Comparison of ENCODE assay signal across 23 mouse cellular contexts in the genomic region with DNA sequence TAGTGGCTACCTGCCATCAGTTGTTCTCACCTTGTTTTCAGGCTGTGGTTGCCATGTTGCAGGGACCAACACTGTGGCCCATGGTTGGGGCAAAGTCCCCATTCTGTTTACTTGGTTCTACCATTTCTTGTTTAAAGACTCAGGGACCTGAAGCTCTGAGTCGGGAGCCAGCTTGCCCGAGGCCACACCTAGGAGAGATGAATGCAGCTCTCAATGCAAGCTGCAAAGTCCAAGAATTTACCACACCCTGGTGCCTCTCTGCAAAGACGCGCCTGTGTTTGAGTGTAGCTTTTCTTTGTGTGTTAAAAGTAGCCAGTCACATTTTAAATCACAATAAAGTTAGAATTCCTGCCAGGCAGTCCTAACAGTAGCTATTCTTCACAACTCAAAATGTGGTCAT.
DNase-seq lines count a peak whose midpoint lies in the region; ATAC-seq and TF ChIP-seq lines count a peak whose summit lies in the region.
"Had no signal": no experiment of that assay in that cellular context is flagged by ENCODE, and none has a peak within 500 bp of the region (broad histone marks: within the 10 kb centered on the region; RNA-seq: fewer than 3 reads in every experiment).

No protein-coding gene starts in this region.

- H3K9ac ChIP-seq in limb, embryonic 12.5 days (replicated peaks) = no peak overlapping the region
- H3K9ac ChIP-seq in intestine, embryonic 15.5 days = no peak overlapping the region
- H3K9ac ChIP-seq in stomach, postnatal 0 days (ENCODE audit: low read length) = no peak overlapping the region
- no peak overlapping the region for H3K9ac ChIP-seq in liver, embryonic 12.5 days
- H3K9ac ChIP-seq: heart, embryonic 15.5 days; hindbrain, embryonic 13.5 days had no signal

- TF ChIP-seq POLR2A in small intestine, adult 2 months (IDR thresholded peaks at IDR 0.05; ENCODE audit: low read depth, low read length) = no peak

- H3K36me3 ChIP-seq in limb, embryonic 12.5 days = no peaks in the 10 kb centered on the region
- no peaks in the 10 kb centered on the region for H3K36me3 ChIP-seq in limb, embryonic 10.5 days
- H3K36me3 ChIP-seq in intestine, embryonic 15.5 days = no peaks in the 10 kb centered on the region
- no peaks in the 10 kb centered on the region for H3K36me3 ChIP-seq in small intestine, adult 2 months (ENCODE audit: control insufficient read depth, insufficient read depth, low read length)
- no peaks in the 10 kb centered on the region for H3K36me3 ChIP-seq in stomach, postnatal 0 days (ENCODE audit: control insufficient read depth, insufficient read depth, low read length)
- no peaks in the 10 kb centered on the region for H3K36me3 ChIP-seq in liver, embryonic 12.5 days
- H3K36me3 ChIP-seq: embryonic facial prominence, embryonic 10.5 days; forebrain, embryonic 10.5 days; heart, embryonic 15.5 days; hindbrain, embryonic 13.5 days had no signal

- no peak overlapping the region for H3K4me2 ChIP-seq in limb, embryonic 12.5 days
- no peak overlapping the region; the same call in 1 of the 2 replicates for H3K4me2 ChIP-seq in intestine, embryonic 15.5 days (replicated peaks)
- H3K4me2 ChIP-seq in stomach, postnatal 0 days (replicated peaks; ENCODE audit: low read depth) = no peak overlapping the region
- no peak overlapping the region for H3K4me2 ChIP-seq in liver, embryonic 12.5 days
- H3K4me2 ChIP-seq: heart, embryonic 11.5 days; heart, embryonic 15.5 days; hindbrain, embryonic 13.5 days had no signal

- H3K4me1 ChIP-seq in limb, embryonic 12.5 days (replicated peaks) = peaks cover 34% of the 10 kb centered on the region
- H3K4me1 ChIP-seq in limb, embryonic 10.5 days = peaks cover 49% of the 10 kb centered on the region
- peaks cover 26% of the 10 kb centered on the region for H3K4me1 ChIP-seq in intestine, embryonic 15.5 days (replicated peaks)
- H3K4me1 ChIP-seq in small intestine, adult 2 months (ENCODE audit: control insufficient read depth, insufficient read depth, insufficient read length, low read length) = peaks cover 41% of the 10 kb centered on the region
- peaks cover 2% of the 10 kb centered on the region; the same call in 1 of the 2 replicates for H3K4me1 ChIP-seq in stomach, postnatal 0 days (replicated peaks; ENCODE audit: control insufficient read depth, insufficient read depth)
- H3K4me1 ChIP-seq in liver, embryonic 12.5 days = peaks cover 14% of the 10 kb centered on the region

- 79% methylated on average over 4 of the region's 4 CpGs for WGBS in limb, embryonic 12.5 days
- WGBS in limb, embryonic 10.5 days = 81% methylated on average over 4 of the region's 4 CpGs
- 55% methylated on average over 4 of the region's 4 CpGs for WGBS in intestine, embryonic 15.5 days
- WGBS in small intestine, adult 2 months = 33% methylated on average over 4 of the region's 4 CpGs
- 41% methylated on average over 4 of the region's 4 CpGs for WGBS in stomach, postnatal 0 days
- 68% methylated on average over 4 of the region's 4 CpGs for WGBS in liver, embryonic 12.5 days (ENCODE audit: insufficient replicate concordance)

- no peak for ATAC-seq in limb, embryonic 12.5 days (ENCODE audit: insufficient number of reproducible peaks, insufficient read depth, low FRiP score, low TSS enrichment, low read depth)
- peak; percentile 78 for ATAC-seq in intestine, embryonic 15.5 days
- ATAC-seq in stomach, postnatal 0 days (ENCODE audit: low FRiP score, low TSS enrichment) = peak; percentile 78
- ATAC-seq in liver, embryonic 12.5 days = no peak
- ATAC-seq: activated CD4-positive, CD25-positive, alpha-beta regulatory T cell, adult 4 months; CD4-positive, CD25-positive, alpha-beta regulatory T cell, adult 4 months; forebrain, embryonic 14.5 days; hindbrain, postnatal 0 days had no signal

- H3K4me3 ChIP-seq in limb, embryonic 12.5 days (replicated peaks) = no peak overlapping the region
- H3K4me3 ChIP-seq in limb, embryonic 10.5 days = no peak overlapping the region
- no peak overlapping the region for H3K4me3 ChIP-seq in intestine, embryonic 15.5 days (replicated peaks)
- no peak overlapping the region for H3K4me3 ChIP-seq in small intestine, adult 2 months (ENCODE audit: low read depth, low read length)
- no peak overlapping the region for H3K4me3 ChIP-seq in stomach, postnatal 0 days (ENCODE audit: low read depth, low read length)
- H3K4me3 ChIP-seq in liver, embryonic 12.5 days = no peak overlapping the region
- H3K4me3 ChIP-seq: embryonic facial prominence, embryonic 10.5 days; forebrain, embryonic 10.5 days; heart, adult 2 months; heart, embryonic 15.5 days; hindbrain, embryonic 13.5 days had no signal

- no peak for TF ChIP-seq CTCF in small intestine, adult 2 months (IDR thresholded peaks at IDR 0.05; ENCODE audit: extremely low read depth, insufficient read length, insufficient replicate concordance, low read depth, low read length)
- no peak for TF ChIP-seq CTCF in stomach, postnatal 0 days (IDR thresholded peaks at IDR 0.05; ENCODE audit: low read depth)

- H3K27me3 ChIP-seq in limb, embryonic 12.5 days = 0 out of 2 replicates have a peak, but pooled peaks cover 11% of the 10 kb centered on the region
- H3K27me3 ChIP-seq in limb, embryonic 10.5 days (ENCODE audit: low read depth, poor library complexity, severe bottlenecking) = peaks cover 12% of the 10 kb centered on the region; the same call in 1 of the 2 replicates
- no peaks in the 10 kb centered on the region for H3K27me3 ChIP-seq in intestine, embryonic 15.5 days (replicated peaks)
- H3K27me3 ChIP-seq in small intestine, adult 2 months (ENCODE audit: control insufficient read depth, insufficient read depth, low read length) = no peaks in the 10 kb centered on the region
- H3K27me3 ChIP-seq in stomach, postnatal 0 days (ENCODE audit: control insufficient read depth, insufficient read depth, low read length) = no peaks in the 10 kb centered on the region
- H3K27me3 ChIP-seq in liver, embryonic 12.5 days (replicated peaks) = peaks cover 52% of the 10 kb centered on the region

- no peak for TF ChIP-seq EP300 in stomach, postnatal 0 days (optimal IDR thresholded peaks at IDR 0.05)

- DNase-seq in limb, embryonic 10.5 days (ENCODE audit: low spot score) = no peak
- peak; percentile 70 for DNase-seq in stomach, postnatal 0 days (ENCODE audit: low spot score)
- DNase-seq in gastrocnemius, postnatal 25 days = no peak
- DNase-seq in adrenal gland, postnatal 36 days = no peak
- DNase-seq: adrenal gland, postnatal 14 days; B cell, adult 2 months; cerebellum, adult 18-20 months; cerebellum, postnatal 10 days; heart, adult 2 months; heart, postnatal 14 days had no signal

- peaks cover 6% of the 10 kb centered on the region; the same call in 1 of the 2 replicates for H3K9me3 ChIP-seq in limb, embryonic 12.5 days
- H3K9me3 ChIP-seq in limb, embryonic 10.5 days (replicated peaks) = no peaks in the 10 kb centered on the region
- no peaks in the 10 kb centered on the region for H3K9me3 ChIP-seq in intestine, embryonic 15.5 days
- H3K9me3 ChIP-seq in stomach, postnatal 0 days (ENCODE audit: control insufficient read depth, low read length) = no peaks in the 10 kb centered on the region
- H3K9me3 ChIP-seq in liver, embryonic 12.5 days (replicated peaks) = no peaks in the 10 kb centered on the region
- H3K9me3 ChIP-seq: heart, embryonic 15.5 days; hindbrain, embryonic 13.5 days had no signal

- H3K27ac ChIP-seq in limb, embryonic 12.5 days = 0 out of 2 replicates have a peak overlapping the region, but pooled peaks have one; percentile 37
- H3K27ac ChIP-seq in limb, embryonic 10.5 days = no peak overlapping the region
- H3K27ac ChIP-seq in intestine, embryonic 15.5 days = peak overlapping the region; percentile 70
- H3K27ac ChIP-seq in small intestine, adult 2 months (ENCODE audit: insufficient read depth, low read depth, low read length) = peak overlapping the region; percentile 66
- peak overlapping the region; percentile 67 for H3K27ac ChIP-seq in stomach, postnatal 0 days (replicated peaks)
- H3K27ac ChIP-seq in liver, embryonic 12.5 days = no peak overlapping the region
- H3K27ac ChIP-seq: embryonic facial prominence, embryonic 10.5 days; heart, adult 2 months; heart, embryonic 15.5 days; hindbrain, embryonic 13.5 days; hindbrain, postnatal 0 days had no signal

Comparison
In these comparisons a context has a peak if more than half of its experiments do, and no peak if none do; other contexts are left out.
1. H3K27ac ChIP-seq: peak in limb, embryonic 12.5 days (single experiment), intestine, embryonic 15.5 days (single experiment), small intestine, adult 2 months (single experiment) and stomach, postnatal 0 days (single experiment); none in limb, embryonic 10.5 days (single experiment) and liver, embryonic 12.5 days (single experiment).
2. ATAC-seq: peak in intestine, embryonic 15.5 days (single experiment) and stomach, postnatal 0 days (single experiment); none in limb, embryonic 12.5 days (single experiment) and liver, embryonic 12.5 days (single experiment).